Mouse (Mus musculus) forebrain, postnatal 0 days (tissue): ENCODE measurements around the gene Zfp30. TPM values are rescaled to one million over a fixed set of nuclear protein-coding genes. Genes with fewer than 3 reads are reported as not detected.

Source experiments
- ATAC-seq: fragments of 200-750 bp; cut with Nextera tagmentation; 2 replicates; pipeline ENCODE4 v1.8.0; 2017; ENCODE audit warnings: mild to moderate bottlenecking, moderate library complexity
- DNase-seq: peaks from one replicate; pipeline ENCODE4 v3.0.0-alpha.2; 2015
- H3K27ac ChIP-seq: fragments of 300-500 bp; sonication (generic); 2 replicates; pipeline ENCODE4 v1.5.1; 2014; ENCODE audit warnings: low read depth, mild to moderate bottlenecking, antibody characterized with exemption, low read length, moderate library complexity, mixed read lengths
- H3K27me3 ChIP-seq: fragments of 300-500 bp; sonication (generic); 2 replicates; pipeline ENCODE4 v1.6.1; 2014; ENCODE audit warnings: mild to moderate bottlenecking, low read length, mixed read lengths; ENCODE audit not compliant: insufficient read depth
- H3K36me3 ChIP-seq: fragments of 300-500 bp; sonication (generic); 2 replicates; pipeline ENCODE4 v1.6.1; 2014; ENCODE audit warnings: mild to moderate bottlenecking, moderate library complexity; ENCODE audit not compliant: insufficient read depth
- H3K4me1 ChIP-seq: fragments of 300-500 bp; sonication (generic); 2 replicates; pipeline ENCODE4 v1.6.1; 2014; ENCODE audit warnings: antibody characterized with exemption; ENCODE audit not compliant: insufficient read depth
- H3K4me2 ChIP-seq: fragments of 300-500 bp; sonication (generic); 2 replicates; pipeline ENCODE4 v1.6.1; 2014; ENCODE audit warnings: low read depth, mild to moderate bottlenecking, moderate library complexity
- H3K4me3 ChIP-seq: fragments of 300-500 bp; sonication (generic); 2 replicates; pipeline ENCODE4 v1.5.1; 2014; ENCODE audit warnings: low read depth, low read length, mixed read lengths
- H3K9ac ChIP-seq: fragments of 300-500 bp; sonication (generic); 2 replicates; pipeline ENCODE4 v1.6.1; 2014; ENCODE audit warnings: mild to moderate bottlenecking
- H3K9me3 ChIP-seq: fragments of 300-500 bp; sonication (generic); 2 replicates; pipeline ENCODE4 v1.6.1; 2016; ENCODE audit warnings: low read length
- CTCF ChIP-seq: sonication (generic); IDR thresholded peaks from 2 replicates; pipeline ENCODE4 v1.5.1; 2016; ENCODE audit warnings: antibody characterized with exemption, control low read depth, low read depth
- WGBS: fragments of 180-500 bp; shearing (Covaris S2); extraction: QIAGEN DNeasy Blood & Tissue Kit; methylation state at CpG from one replicate; pipeline ENCODE4 v1.1.7; 2014; 5-methylcytosine and 5-hydroxymethylcytosine counted together
- polyA plus RNA-seq: library from polyadenylated mRNA; unstranded; fragments of >200 nt; fragmentation: Nextera tagmentation; extraction: Ambion mirVana; gene quantifications from 2 replicates; pipeline ENCODE4 v1.2.1, GENCODE M21; 2015
- total RNA-seq: library from RNA; depleted of rRNA; stranded (reverse); fragments of >200 nt; gene quantifications from 2 replicates; pipeline ENCODE4 v1.2.3, GENCODE M21; 2014

Zfp30 gene
- total and polyA plus RNA-seq, 2 experiments from 2014 or later: 11.4 to 14.4 TPM

DNA sequence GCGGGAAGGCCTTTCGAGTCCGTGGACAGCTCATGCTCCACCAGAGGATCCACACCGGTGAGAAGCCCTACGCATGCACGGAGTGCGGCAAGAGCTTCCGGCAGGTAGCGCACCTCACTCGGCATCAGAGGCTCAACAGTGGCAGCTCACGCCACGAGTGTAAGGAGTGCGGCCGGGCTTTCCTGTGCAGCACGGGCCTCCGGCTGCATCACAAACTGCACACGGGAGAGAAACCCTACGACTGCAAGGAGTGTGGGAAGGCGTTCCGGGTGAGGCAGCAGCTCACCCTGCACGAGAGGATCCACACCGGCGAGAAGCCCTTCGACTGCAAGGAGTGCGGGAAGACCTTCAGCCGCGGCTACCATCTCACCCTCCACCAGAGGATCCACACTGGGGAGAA is 9.1 kb downstream of the Zfp30 start:
- H3K9ac ChIP-seq: no peak overlapping the region
- H3K27me3 ChIP-seq: no peaks in the 10 kb centered on the region
- no peak for TF ChIP-seq CTCF
- DNase-seq: no peak
- 40% methylated on average over 27 of the region's 27 CpGs for WGBS
- H3K36me3 ChIP-seq: peaks cover 63% of the 10 kb centered on the region
- H3K4me3 ChIP-seq: no peak overlapping the region
- no peak for ATAC-seq
- no peaks in the 10 kb centered on the region for H3K4me1 ChIP-seq
- H3K4me2 ChIP-seq: no peak overlapping the region
- H3K9me3 ChIP-seq: no peaks in the 10 kb centered on the region
- no peak overlapping the region for H3K27ac ChIP-seq

- H3K4me3 ChIP-seq: no peak overlapping the region
- no peaks in the 10 kb centered on the region for H3K27me3 ChIP-seq
- DNase-seq (no peak), ATAC-seq (no peak)
- H3K36me3 ChIP-seq: no peaks in the 10 kb centered on the region
- no peak overlapping the region for H3K4me2 ChIP-seq
- 58% methylated on average over 5 of the region's 5 CpGs for WGBS
- H3K9me3 ChIP-seq: no peaks in the 10 kb centered on the region
- H3K4me1 ChIP-seq: no peaks in the 10 kb centered on the region
- H3K27ac ChIP-seq: no peak overlapping the region
- no peak for TF ChIP-seq CTCF
- no peak overlapping the region for H3K9ac ChIP-seq
Measured at GRCm38 (mm10) chr7:29807046-29807445, 23.2 kb downstream of the Zfp30 start.

- Histone ChIP-seq H3K9me3 (no peaks in the 10 kb centered on the region), H3K27ac (no peak overlapping the region), H3K27me3 (no peaks in the 10 kb centered on the region), H3K36me3 (no peaks in the 10 kb centered on the region), H3K4me3 (no peak overlapping the region), H3K4me2 (no peak overlapping the region), H3K4me1 (peaks cover 18% of the 10 kb centered on the region), H3K9ac (no peak overlapping the region)
- DNase-seq (no peak), ATAC-seq (no peak)
- TF ChIP-seq CTCF: no peak
- WGBS: 95% methylated on average over 1 of the region's 1 CpGs
Measured at GRCm38 (mm10) chr7:29812244-29812643, 28.4 kb downstream of the Zfp30 start.

DNA sequence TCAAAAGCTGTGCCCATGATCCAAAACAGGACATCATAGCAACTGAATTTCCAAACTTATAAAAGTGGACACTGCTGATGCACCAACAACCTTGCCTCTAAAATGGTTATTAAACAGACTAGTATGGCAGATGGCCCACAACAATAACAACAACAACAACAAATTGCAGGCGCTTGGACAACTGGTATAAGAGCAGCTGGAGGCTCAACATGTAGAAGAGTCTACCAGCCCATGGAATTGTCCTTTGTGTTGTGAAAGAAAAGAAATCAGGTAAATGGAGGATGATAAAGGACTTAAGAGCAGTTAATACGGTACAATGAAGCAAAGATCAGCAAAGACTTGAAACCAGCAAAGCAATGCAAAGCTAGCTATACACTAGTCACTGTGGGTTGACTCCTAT is 30.6 kb downstream of the Zfp30 start:
- no peak overlapping the region for H3K4me3 ChIP-seq
- H3K27me3 ChIP-seq: no peaks in the 10 kb centered on the region
- peak overlapping the region; percentile 71 for H3K4me2 ChIP-seq
- DNase-seq (no peak), ATAC-seq (no peak)
- no peaks in the 10 kb centered on the region for H3K36me3 ChIP-seq
- no peak overlapping the region for H3K9ac ChIP-seq
- no peak overlapping the region for H3K27ac ChIP-seq
- peaks cover 21% of the 10 kb centered on the region for H3K4me1 ChIP-seq
- H3K9me3 ChIP-seq: no peaks in the 10 kb centered on the region
- 93% methylated on average over 2 of the region's 2 CpGs for WGBS
- no peak for TF ChIP-seq CTCF

DNA sequence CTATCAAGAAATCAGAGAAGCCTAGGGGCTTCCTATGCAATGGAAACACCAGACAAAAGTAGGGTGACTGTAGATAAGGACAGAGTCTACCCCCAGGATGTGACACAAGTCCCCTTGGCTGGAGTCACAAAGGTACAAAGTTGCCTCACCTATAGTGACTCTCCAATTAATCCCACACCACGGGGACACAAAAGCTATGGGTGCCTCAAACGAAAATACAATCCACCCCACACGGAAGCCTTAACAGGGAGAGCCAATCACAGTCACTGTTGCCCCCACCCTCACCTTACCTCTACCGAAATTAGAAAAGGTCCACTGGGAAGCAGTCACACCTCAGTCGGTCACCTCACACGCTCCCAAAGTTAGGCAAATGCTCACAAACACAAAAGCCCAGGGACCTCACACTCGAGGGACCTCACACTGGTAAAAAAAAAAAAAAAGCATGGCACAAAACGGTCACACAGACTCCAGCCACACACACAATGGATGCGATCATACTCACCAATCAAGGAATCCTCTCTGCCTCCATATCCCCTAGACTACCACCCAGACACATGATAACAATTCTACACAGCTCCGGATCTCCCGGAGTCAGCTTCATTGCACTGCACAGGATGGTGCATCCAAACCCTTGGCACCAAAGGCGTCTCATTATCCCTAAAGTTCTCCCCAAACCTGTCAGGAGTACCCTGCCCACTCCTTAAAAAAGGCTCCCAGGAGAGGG is 31.4 kb downstream of the Zfp30 start:
- DNase-seq: no peak
- ATAC-seq: peak; percentile 36
- Histone ChIP-seq H3K9ac (peak overlapping the region; percentile 61), H3K4me2 (peak overlapping the region; percentile 71), H3K27ac (peak overlapping the region; percentile 78), H3K27me3 (no peaks in the 10 kb centered on the region), H3K9me3 (no peaks in the 10 kb centered on the region), H3K4me3 (peak overlapping the region; percentile 65), H3K36me3 (no peaks in the 10 kb centered on the region), H3K4me1 (peaks cover 21% of the 10 kb centered on the region)
- WGBS: under 1% methylated on average over 12 of the region's 12 CpGs
- TF ChIP-seq CTCF: no peak

DNA sequence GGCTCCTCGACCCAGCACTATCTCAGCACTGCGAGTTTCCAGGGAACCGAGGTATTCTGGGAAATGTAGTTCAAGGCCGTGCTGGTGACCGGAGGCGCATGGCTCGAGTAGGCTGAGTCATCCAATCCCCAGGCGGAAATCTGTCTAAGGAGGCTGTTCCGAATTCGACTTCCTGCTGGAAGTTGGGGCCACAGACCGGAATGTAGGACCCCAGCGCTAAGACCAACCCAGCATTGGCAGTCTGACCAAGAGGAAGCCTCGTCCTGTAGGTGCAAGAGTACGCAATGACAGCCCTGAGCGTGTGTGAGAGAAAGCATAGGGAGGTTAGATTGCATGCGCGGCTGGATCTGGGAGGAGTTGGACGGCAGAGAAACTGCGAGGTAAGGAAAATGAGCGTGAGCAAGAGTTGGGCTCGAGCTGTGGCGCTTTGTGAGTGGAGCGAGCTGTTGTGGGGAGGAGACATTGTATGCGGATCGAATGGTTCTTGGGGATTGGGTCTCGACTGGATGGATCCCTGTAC is 32.2 kb downstream of the Zfp30 start, which contains the start of gene Zfp790:
Zfp790 (plus strand) TSS at position 205 of the 520 bp plus-strand sequence.
- WGBS: under 1% methylated on average over 26 of the region's 26 CpGs

GRCm38 (mm10) chr7:29818619-29819254 is 34.9 kb downstream of the Zfp30 start:
- no peaks in the 10 kb centered on the region for H3K9me3 ChIP-seq
- H3K27me3 ChIP-seq: no peaks in the 10 kb centered on the region
- H3K9ac ChIP-seq: peak overlapping the region; percentile 56
- peak overlapping the region; percentile 60 for H3K4me3 ChIP-seq
- H3K36me3 ChIP-seq: peaks cover 17% of the 10 kb centered on the region
- 2% methylated on average over 12 of the region's 12 CpGs for WGBS
- peak; percentile 74 for ATAC-seq
- H3K27ac ChIP-seq: peak overlapping the region; percentile 83
- no peak for TF ChIP-seq CTCF
- peaks cover 21% of the 10 kb centered on the region for H3K4me1 ChIP-seq
- DNase-seq: peak; percentile 94
- peak overlapping the region; percentile 66 for H3K4me2 ChIP-seq

More for the DNA sequence above, 32.2 kb downstream of the Zfp30 start, which contains the start of gene Zfp790:
- H3K4me3 ChIP-seq: peak within 1 kb of the TSS; percentile 65
- peak; percentile 96 for ATAC-seq
- 0 out of 2 replicates have a peak, but pooled peaks cover 2% of the 10 kb centered on the region for H3K36me3 ChIP-seq
- DNase-seq: peak; percentile 95
- no peak for TF ChIP-seq CTCF
- peaks cover 21% of the 10 kb centered on the region for H3K4me1 ChIP-seq
- H3K4me2 ChIP-seq: peak within 1 kb of the TSS; percentile 71
- peak within 1 kb of the TSS; percentile 61 for H3K9ac ChIP-seq
- peak within 1 kb of the TSS; percentile 86 for H3K27ac ChIP-seq
- no peaks in the 10 kb centered on the region for H3K9me3 ChIP-seq
- no peaks in the 10 kb centered on the region for H3K27me3 ChIP-seq
